Mouse (Mus musculus) hindbrain, embryonic 12.5 days (tissue): ENCODE measurements around the gene Gm20388. TPM values are rescaled to one million over a fixed set of nuclear protein-coding genes. Genes with fewer than 3 reads are reported as not detected.

Source experiments
- ATAC-seq: fragments of 200-750 bp; cut with Nextera tagmentation; 2 replicates; pipeline ENCODE4 v1.8.0; 2017; ENCODE audit warnings: moderate TSS enrichment; ENCODE audit not compliant: low FRiP score
- H3K27ac ChIP-seq: fragments of 300-500 bp; sonication (generic); 2 replicates; pipeline ENCODE4 v1.5.1; 2016; ENCODE audit warnings: mild to moderate bottlenecking
- H3K27me3 ChIP-seq: fragments of 300-500 bp; sonication (generic); 2 replicates; pipeline ENCODE4 v1.6.1; 2016; ENCODE audit warnings: mild to moderate bottlenecking
- H3K36me3 ChIP-seq: fragments of 300-500 bp; sonication (generic); 2 replicates; pipeline ENCODE4 v1.6.1; 2016; ENCODE audit warnings: mild to moderate bottlenecking
- H3K4me1 ChIP-seq: fragments of 300-500 bp; sonication (generic); 2 replicates; pipeline ENCODE4 v1.6.1; 2016
- H3K4me2 ChIP-seq: fragments of 300-500 bp; sonication (generic); replicated peaks from 2 replicates; pipeline ENCODE4 v1.6.1; 2016; ENCODE audit warnings: mild to moderate bottlenecking
- H3K4me3 ChIP-seq: fragments of 300-500 bp; sonication (generic); 2 replicates; pipeline ENCODE4 v1.5.1; 2016; ENCODE audit warnings: mild to moderate bottlenecking
- H3K9ac ChIP-seq: fragments of 300-500 bp; sonication (generic); 2 replicates; pipeline ENCODE4 v1.6.1; 2016; ENCODE audit warnings: mild to moderate bottlenecking, moderate library complexity
- H3K9me3 ChIP-seq: fragments of 300-500 bp; sonication (generic); replicated peaks from 2 replicates; pipeline ENCODE4 v1.6.1; 2016; ENCODE audit warnings: mild to moderate bottlenecking
- WGBS: fragments of 180-500 bp; shearing (Covaris S2); methylation state at CpG from one replicate; pipeline ENCODE4 v1.1.7; 2016; 5-methylcytosine and 5-hydroxymethylcytosine counted together
- polyA plus RNA-seq: library from polyadenylated mRNA; unstranded; fragments of >200 nt; fragmentation: Nextera tagmentation; extraction: Ambion mirVana; gene quantifications from 2 replicates; pipeline ENCODE4 v1.2.1, GENCODE M21; 2016

The Gm20388 gene
- polyA plus RNA-seq, 1 experiment from 2014 or later, result not detected

GRCm38 (mm10) chr8:120039313-120039919, 128.8 kb downstream of the Gm20388 start:
- no peak overlapping the region for H3K9ac ChIP-seq
- peaks cover 7% of the 10 kb centered on the region for H3K4me1 ChIP-seq
- H3K9me3 ChIP-seq, result no peaks in the 10 kb centered on the region
- no peak for ATAC-seq
- H3K27me3 ChIP-seq, result no peaks in the 10 kb centered on the region
- no peak overlapping the region for H3K4me3 ChIP-seq
- no peak overlapping the region for H3K27ac ChIP-seq
- WGBS, result 78% methylated on average over 11 of the region's 11 CpGs
- H3K36me3 ChIP-seq, result no peaks in the 10 kb centered on the region
- no peak overlapping the region for H3K4me2 ChIP-seq

DNA sequence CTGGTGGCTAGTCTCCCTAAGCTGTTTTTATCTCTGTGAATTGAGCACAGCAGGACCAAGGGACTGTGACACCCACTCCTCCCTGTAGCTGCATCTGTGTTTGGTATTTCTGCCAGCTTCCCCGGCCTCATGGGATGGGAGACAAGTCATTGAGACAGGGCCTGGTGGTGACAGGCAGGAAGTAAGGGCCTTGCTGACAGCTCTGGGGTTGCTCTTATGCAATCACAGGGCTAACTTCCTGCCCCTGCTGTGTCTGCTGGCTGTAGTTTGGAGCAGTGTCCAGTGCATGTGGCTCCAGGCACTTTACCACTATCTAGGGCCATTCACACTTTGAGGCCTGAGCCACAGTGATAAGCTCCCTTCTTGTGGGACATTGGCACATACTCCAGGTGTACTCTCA, 130.2 kb downstream of the Gm20388 start:
- 77% methylated on average over 1 of the region's 1 CpGs for WGBS
- no peaks in the 10 kb centered on the region for H3K36me3 ChIP-seq

DNA sequence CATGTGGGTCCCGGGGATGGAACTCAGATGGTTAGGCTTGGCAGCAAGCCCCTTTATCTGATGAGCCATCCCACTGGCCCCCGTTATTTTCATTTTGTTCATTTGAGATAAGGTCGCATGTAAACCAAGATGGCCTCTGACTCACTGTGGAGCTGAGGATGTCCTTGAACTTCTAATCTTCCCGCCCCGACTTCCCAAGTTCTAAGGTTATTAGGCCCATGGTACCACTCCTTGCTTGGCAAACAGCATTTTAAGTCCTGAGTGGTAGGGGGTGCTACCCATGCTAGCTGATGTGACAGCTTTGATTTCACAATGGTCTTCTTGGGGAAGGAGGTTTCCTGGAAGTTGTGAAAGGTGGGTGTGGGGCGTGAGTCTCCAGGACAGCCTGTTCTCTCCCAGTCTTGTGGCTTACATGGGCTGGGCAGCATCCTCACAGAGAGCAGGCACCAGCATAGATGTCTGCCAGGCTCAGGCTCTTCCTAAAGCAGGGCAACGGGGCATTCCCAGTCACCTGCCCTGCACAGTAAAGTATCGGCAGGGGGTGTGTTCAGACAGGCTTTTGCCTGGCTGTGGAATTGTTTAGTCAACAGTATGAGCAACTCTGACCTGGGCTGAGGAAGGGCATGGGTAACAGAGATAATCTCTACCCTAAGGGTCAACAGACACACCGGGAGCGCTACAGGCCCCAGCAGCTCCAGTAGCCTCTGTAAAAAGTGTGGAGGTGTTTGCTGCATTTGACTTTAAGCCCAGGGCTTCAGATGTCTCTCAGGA, 132.1 kb downstream of the Gm20388 start:
- H3K9ac ChIP-seq, result no peak overlapping the region
- H3K9me3 ChIP-seq, result no peaks in the 10 kb centered on the region
- H3K36me3 ChIP-seq, result no peaks in the 10 kb centered on the region
- peaks cover 9% of the 10 kb centered on the region for H3K4me1 ChIP-seq
- 77% methylated on average over 10 of the region's 10 CpGs for WGBS
- no peak overlapping the region for H3K4me2 ChIP-seq
- no peaks in the 10 kb centered on the region for H3K27me3 ChIP-seq
- no peak overlapping the region for H3K4me3 ChIP-seq
- no peak for ATAC-seq
- no peak overlapping the region for H3K27ac ChIP-seq

More for the DNA sequence above, 130.2 kb downstream of the Gm20388 start:
- Histone ChIP-seq H3K4me2 (no peak overlapping the region), H3K9ac (no peak overlapping the region), H3K9me3 (no peaks in the 10 kb centered on the region), H3K4me3 (no peak overlapping the region), H3K27ac (no peak overlapping the region), H3K27me3 (no peaks in the 10 kb centered on the region), H3K4me1 (peaks cover 4% of the 10 kb centered on the region)
- no peak for ATAC-seq

- no peaks in the 10 kb centered on the region for H3K27me3 ChIP-seq
- no peak for ATAC-seq
- no peaks in the 10 kb centered on the region for H3K9me3 ChIP-seq
- H3K9ac ChIP-seq, result no peak overlapping the region
- H3K4me2 ChIP-seq, result no peak overlapping the region
- H3K27ac ChIP-seq, result no peak overlapping the region
- no peak overlapping the region for H3K4me3 ChIP-seq
- peaks cover 9% of the 10 kb centered on the region for H3K4me1 ChIP-seq
- H3K36me3 ChIP-seq, result no peaks in the 10 kb centered on the region
- WGBS, result 88% methylated on average over 8 of the region's 8 CpGs
Observed at GRCm38 (mm10) chr8:120044907-120045306, 134.3 kb downstream of the Gm20388 start.

GRCm38 (mm10) chr8:120045471-120045870, 134.8 kb downstream of the Gm20388 start:
- no peak for ATAC-seq
- H3K9me3 ChIP-seq, result no peaks in the 10 kb centered on the region
- no peak overlapping the region for H3K27ac ChIP-seq
- H3K36me3 ChIP-seq, result no peaks in the 10 kb centered on the region
- H3K4me3 ChIP-seq, result no peak overlapping the region
- no peak overlapping the region for H3K4me2 ChIP-seq
- H3K27me3 ChIP-seq, result no peaks in the 10 kb centered on the region
- no peak overlapping the region for H3K9ac ChIP-seq
- WGBS, result 55% methylated on average over 5 of the region's 5 CpGs
- peaks cover 9% of the 10 kb centered on the region for H3K4me1 ChIP-seq

GRCm38 (mm10) chr8:120046258-120047020, 135.8 kb downstream of the Gm20388 start:
- Histone ChIP-seq H3K4me2 (no peak overlapping the region), H3K4me1 (peaks cover 11% of the 10 kb centered on the region), H3K9me3 (no peaks in the 10 kb centered on the region), H3K27me3 (no peaks in the 10 kb centered on the region), H3K36me3 (no peaks in the 10 kb centered on the region), H3K4me3 (no peak overlapping the region), H3K9ac (no peak overlapping the region), H3K27ac (peak overlapping the region; percentile 12; the same call in 1 of the 2 replicates)
- no peak for ATAC-seq
- WGBS, result 65% methylated on average over 14 of the region's 14 CpGs

- no peak for ATAC-seq
- Histone ChIP-seq H3K4me2 (no peak overlapping the region), H3K9me3 (no peaks in the 10 kb centered on the region), H3K4me1 (peaks cover 11% of the 10 kb centered on the region), H3K27me3 (no peaks in the 10 kb centered on the region), H3K36me3 (no peaks in the 10 kb centered on the region), H3K4me3 (no peak overlapping the region), H3K9ac (no peak overlapping the region), H3K27ac (no peak overlapping the region)
- WGBS, result 83% methylated on average over 13 of the region's 13 CpGs
Observed at GRCm38 (mm10) chr8:120049949-120050348, 139.3 kb downstream of the Gm20388 start.

DNA sequence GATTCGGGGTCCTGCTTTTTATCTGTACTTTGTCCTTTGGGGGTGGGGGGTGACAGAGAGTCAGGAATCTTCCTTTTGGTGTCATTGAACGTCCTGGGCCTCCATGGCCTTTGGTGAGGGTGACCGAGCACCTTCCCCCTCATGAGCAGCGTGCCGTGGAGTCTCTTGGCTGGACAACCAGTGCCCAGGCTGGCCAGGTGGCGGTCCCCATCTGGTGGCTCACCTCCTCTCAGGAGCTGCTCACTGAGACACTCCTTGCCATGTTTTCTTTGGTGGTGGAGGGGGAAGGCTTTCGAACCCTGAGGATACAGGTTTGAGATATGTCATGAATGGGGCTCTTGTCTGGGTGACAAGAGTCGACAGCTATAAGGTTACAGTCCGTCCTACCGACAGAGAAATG, 139.7 kb downstream of the Gm20388 start:
- WGBS, result 73% methylated on average over 10 of the region's 10 CpGs
- no peaks in the 10 kb centered on the region for H3K36me3 ChIP-seq
- ATAC-seq, result no peak
- no peak overlapping the region for H3K9ac ChIP-seq
- no peak overlapping the region for H3K27ac ChIP-seq
- H3K9me3 ChIP-seq, result no peaks in the 10 kb centered on the region
- H3K4me1 ChIP-seq, result peaks cover 11% of the 10 kb centered on the region
- no peaks in the 10 kb centered on the region for H3K27me3 ChIP-seq
- H3K4me2 ChIP-seq, result no peak overlapping the region
- no peak overlapping the region for H3K4me3 ChIP-seq

DNA sequence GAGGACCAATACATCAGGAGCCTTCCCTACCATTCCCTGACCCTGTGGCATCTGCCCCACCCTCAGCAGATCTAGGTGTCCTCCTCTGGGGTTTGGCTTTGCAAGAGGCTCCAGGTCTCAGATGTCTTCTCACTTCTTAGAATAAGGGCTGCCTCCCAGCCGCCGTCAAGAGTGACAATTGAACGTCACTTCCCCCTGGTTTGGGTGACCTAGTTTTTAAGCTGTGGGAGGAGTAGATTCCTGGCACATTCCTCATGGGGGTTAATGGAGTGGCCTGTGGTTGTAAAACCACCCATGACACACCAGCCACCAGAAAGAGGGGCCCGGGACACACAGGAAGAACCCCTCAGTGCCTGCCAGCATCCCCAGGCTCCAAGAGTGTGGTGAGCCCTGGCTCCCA, 140.4 kb downstream of the Gm20388 start:
- no peak overlapping the region for H3K4me2 ChIP-seq
- H3K27ac ChIP-seq, result no peak overlapping the region
- H3K9me3 ChIP-seq, result no peaks in the 10 kb centered on the region
- H3K36me3 ChIP-seq, result no peaks in the 10 kb centered on the region
- ATAC-seq, result no peak
- H3K9ac ChIP-seq, result no peak overlapping the region
- WGBS, result 72% methylated on average over 4 of the region's 4 CpGs
- peaks cover 10% of the 10 kb centered on the region for H3K4me1 ChIP-seq
- no peak overlapping the region for H3K4me3 ChIP-seq
- no peaks in the 10 kb centered on the region for H3K27me3 ChIP-seq

GRCm38 (mm10) chr8:120051908-120052307, 141.3 kb downstream of the Gm20388 start:
- WGBS, result 85% methylated on average over 4 of the region's 4 CpGs
- Histone ChIP-seq H3K27ac (no peak overlapping the region), H3K9ac (no peak overlapping the region), H3K4me3 (no peak overlapping the region), H3K9me3 (no peaks in the 10 kb centered on the region), H3K4me1 (0 out of 2 replicates have a peak, but pooled peaks cover 2% of the 10 kb centered on the region), H3K27me3 (no peaks in the 10 kb centered on the region), H3K4me2 (no peak overlapping the region), H3K36me3 (no peaks in the 10 kb centered on the region)
- no peak for ATAC-seq

GRCm38 (mm10) chr8:120052318-120052717, 141.7 kb downstream of the Gm20388 start:
- Histone ChIP-seq H3K4me2 (no peak overlapping the region), H3K9ac (no peak overlapping the region), H3K9me3 (no peaks in the 10 kb centered on the region), H3K27me3 (no peaks in the 10 kb centered on the region), H3K4me1 (0 out of 2 replicates have a peak, but pooled peaks cover 2% of the 10 kb centered on the region), H3K4me3 (no peak overlapping the region), H3K27ac (no peak overlapping the region), H3K36me3 (no peaks in the 10 kb centered on the region)
- no peak for ATAC-seq
- 76% methylated on average over 8 of the region's 8 CpGs for WGBS

DNA sequence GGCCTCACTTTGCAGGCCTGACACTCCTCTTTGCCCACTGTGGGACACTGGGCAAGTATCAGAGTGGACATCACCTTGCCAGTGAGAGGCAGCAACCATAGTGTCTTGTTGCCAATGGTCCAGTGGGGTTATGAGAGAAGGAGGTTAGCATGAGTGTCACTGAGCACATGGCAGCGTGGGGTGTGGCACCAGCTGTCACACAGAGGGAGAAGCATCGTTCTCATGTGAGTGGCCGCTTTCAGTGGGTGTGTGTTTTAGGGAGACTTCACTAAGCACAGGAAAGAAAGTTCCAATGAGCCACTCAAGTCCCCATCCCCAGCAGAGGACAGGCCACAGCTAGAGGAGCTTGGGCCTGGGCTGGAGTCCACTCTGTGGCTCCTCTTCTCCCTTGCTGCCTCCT, 144.2 kb downstream of the Gm20388 start:
- Histone ChIP-seq H3K9ac (no peak overlapping the region), H3K4me2 (no peak overlapping the region), H3K9me3 (no peaks in the 10 kb centered on the region), H3K27ac (no peak overlapping the region), H3K4me3 (no peak overlapping the region), H3K36me3 (no peaks in the 10 kb centered on the region), H3K4me1 (0 out of 2 replicates have a peak, but pooled peaks cover 2% of the 10 kb centered on the region), H3K27me3 (no peaks in the 10 kb centered on the region)
- WGBS, result 91% methylated on average over 3 of the region's 3 CpGs
- no peak for ATAC-seq
